ENCODE assay signal across 21 mouse cellular contexts in the genomic region with DNA sequence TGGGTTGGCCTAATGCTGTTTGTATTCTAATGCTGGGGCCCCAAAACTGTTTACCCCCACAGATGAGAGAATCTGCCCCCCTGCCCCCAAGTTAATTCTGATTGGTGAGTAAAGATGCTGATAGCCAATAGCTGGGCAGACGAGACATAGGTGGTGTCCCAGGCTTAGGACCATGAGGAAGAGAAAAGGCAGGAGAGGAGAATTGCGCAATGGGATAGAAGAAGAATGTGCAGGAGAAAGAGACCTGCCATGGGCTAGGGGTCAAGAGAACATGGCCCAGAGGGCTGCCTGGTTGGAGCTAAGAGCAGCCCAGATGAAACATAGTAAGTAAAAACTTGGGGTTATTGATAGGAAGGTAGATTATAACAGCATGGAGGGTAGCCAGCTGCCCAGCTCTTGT. TPM values are rescaled to one million over a fixed set of nuclear protein-coding genes. Genes with fewer than 3 reads are reported as not detected.
DNase-seq lines count a peak whose midpoint lies in the region; TF ChIP-seq lines count a peak whose summit lies in the region.
"Had no signal": no experiment of that assay in that cellular context is flagged by ENCODE, and none has a peak within 500 bp of the region (broad histone marks: within the 10 kb centered on the region; RNA-seq: fewer than 3 reads in every experiment).

No protein-coding gene starts in this region.

- intact Hi-C loops in heart, postnatal 36 days (cut with DNase I): no loop called here

- H3ac ChIP-seq in myocyte (ENCODE audit: control insufficient read depth, insufficient read length): no peak overlapping the region

- TF ChIP-seq POLR2A in myocyte (IDR thresholded peaks at IDR 0.05; ENCODE audit: insufficient read length, low read depth): no peak

- H3K4me2 ChIP-seq in myocyte (ENCODE audit: low read depth): no peak overlapping the region
- H3K4me2 ChIP-seq: embryonic facial prominence, embryonic 12.5 days; forebrain, embryonic 12.5 days had no signal

- no peaks in the 10 kb centered on the region for H3K27me3 ChIP-seq in myocyte (ENCODE audit: control insufficient read depth, insufficient read depth, insufficient read length)
- H3K27me3 ChIP-seq: embryonic facial prominence, embryonic 12.5 days; forebrain, embryonic 12.5 days; Patski had no signal

- peak; percentile 27 for DNase-seq in heart, adult 11 months
- DNase-seq in heart, postnatal 36 days: no peak
- DNase-seq in testis, postnatal 10 days (ENCODE audit: low spot score): peak; percentile 23
- DNase-seq in testis, postnatal 14 days (ENCODE audit: low spot score): no peak
- DNase-seq in retina, postnatal 1 day: no peak
- DNase-seq in thymus, postnatal 10 days (ENCODE audit: low spot score in 2 of 2): no peak
- DNase-seq: adrenal gland, adult 8-10 months; adrenal gland, postnatal 14 days; adrenal gland, postnatal 36 days; cerebellum, adult 11-12 months; cerebellum, adult 2 months; cerebellum, adult 9-10 months; cerebellum, postnatal 10 days; cerebellum, postnatal 25 days; forebrain, postnatal 0 days had no signal

- H3K4me3 ChIP-seq in myocyte: no peak overlapping the region
- H3K4me3 ChIP-seq: embryonic facial prominence, embryonic 10.5 days; embryonic facial prominence, embryonic 12.5 days; forebrain, embryonic 12.5 days had no signal

- H3K36me3 ChIP-seq in myocyte (ENCODE audit: control insufficient read depth, insufficient read depth): no peaks in the 10 kb centered on the region
- H3K36me3 ChIP-seq: embryonic facial prominence, embryonic 10.5 days; embryonic facial prominence, embryonic 12.5 days; forebrain, embryonic 12.5 days; G1E had no signal

- no peaks in the 10 kb centered on the region for H3K79me2 ChIP-seq in myocyte (ENCODE audit: control insufficient read depth, insufficient read depth)

TF ChIP-seq in myocyte, 11 proteins besides CTCF, POLR2A, EP300 and RAD21:
- TF ChIP-seq CEBPB (IDR thresholded peaks at IDR 0.05; ENCODE audit: insufficient read depth, poor library complexity, severe bottlenecking) (peak; percentile 87), TCF12 (IDR thresholded peaks at IDR 0.05; ENCODE audit: insufficient read depth, poor library complexity, severe bottlenecking) (no peak)

RNA-seq across cellular contexts. Expression of a gene that starts 23.9 kb away (rescaled TPM):
- total RNA-seq in heart, postnatal 36 days (2021): 10 to 100 TPM; 10.6 to 12.0 TPM
- 11.5 TPM for polyA plus RNA-seq in myocyte (2012; fragmentation: generic; extraction: Trizol)

RNA-seq across cellular contexts. Expression of a gene that starts 29.7 kb away (rescaled TPM):
- total RNA-seq in heart, postnatal 36 days (2021): 1 to 10 TPM; 1.6 to 1.7 TPM
- 9.8 TPM for polyA plus RNA-seq in myocyte (2012; fragmentation: generic; extraction: Trizol)

Comparison
In these comparisons a context has a peak if more than half of its experiments do, and no peak if none do; other contexts are left out.
1. DNase-seq: peak in heart, adult 11 months (single experiment) and testis, postnatal 10 days (single experiment); none in heart, postnatal 36 days (0 of 2), testis, postnatal 14 days (single experiment), retina, postnatal 1 day (single experiment) and thymus, postnatal 10 days (0 of 2).